Mouse (Mus musculus) limb, embryonic 12.5 days (tissue): Measurements from ENCODE around the gene Foxb1. TPM values are rescaled to one million over a fixed set of nuclear protein-coding genes. Genes with fewer than 3 reads are reported as not detected.

Source experiments
- polyA plus RNA-seq: library from polyadenylated mRNA; unstranded; fragments of >200 nt; fragmentation: Nextera tagmentation; extraction: Ambion mirVana; gene quantifications from 2 replicates; pipeline ENCODE4 v1.2.1, GENCODE M21; 2016

Gene Foxb1
- polyA plus RNA-seq, 1 experiment from 2014 or later: not detected

Other genes with a start within 250 kb of the Foxb1 start
- gene Bnip2, start 228.5 kb upstream of the Foxb1 start, polyA plus RNA-seq: 103 and 112 TPM in 2 replicates